Mouse (Mus musculus): ENCODE measurements at regions not wholly inside any gene's neighbourhood (a gene's known extent, or its start where the extent isn't known, plus 50 kb on each side); places are given as distances from the start of the nearest gene placed in this dataset.

DNA sequence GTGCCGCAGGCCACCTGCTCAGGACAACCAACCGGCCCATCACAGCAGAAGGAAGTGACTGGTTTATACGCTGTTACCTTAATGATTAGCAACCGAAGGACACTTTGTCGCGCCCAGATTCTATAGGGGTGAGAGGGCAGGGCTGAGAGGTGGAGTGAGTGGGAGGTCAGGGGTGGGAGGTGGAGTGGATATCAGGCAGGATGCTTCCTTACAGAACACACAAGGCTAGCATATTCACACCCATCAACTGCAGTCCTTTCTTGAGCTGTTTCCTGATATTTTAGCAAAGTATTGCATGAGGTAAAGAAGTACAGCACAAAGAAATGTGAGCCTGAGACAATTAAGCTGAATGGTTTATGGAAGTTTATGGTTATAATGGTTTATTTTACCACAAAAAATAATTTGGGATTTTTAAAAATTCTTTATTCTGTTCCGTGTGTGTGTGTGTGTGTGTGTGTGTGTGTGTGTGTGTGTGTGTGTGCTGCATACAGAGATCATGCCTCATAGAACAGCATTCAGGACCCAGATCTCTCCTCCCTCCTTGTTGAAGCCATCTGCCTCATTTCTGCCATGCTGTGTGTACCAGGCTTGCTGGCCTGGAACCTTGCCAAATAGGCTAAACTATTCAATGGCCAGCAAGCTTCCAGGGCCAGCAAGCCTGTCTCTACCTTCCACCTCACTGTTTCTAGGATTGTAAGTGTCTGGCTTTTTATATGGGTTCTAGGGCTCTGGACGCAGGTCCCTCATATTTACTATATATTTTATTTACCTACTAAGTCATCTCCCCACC lies 190.5 kb downstream of the Prkcq start:
- peak; percentile 74 for DNase-seq

DNA sequence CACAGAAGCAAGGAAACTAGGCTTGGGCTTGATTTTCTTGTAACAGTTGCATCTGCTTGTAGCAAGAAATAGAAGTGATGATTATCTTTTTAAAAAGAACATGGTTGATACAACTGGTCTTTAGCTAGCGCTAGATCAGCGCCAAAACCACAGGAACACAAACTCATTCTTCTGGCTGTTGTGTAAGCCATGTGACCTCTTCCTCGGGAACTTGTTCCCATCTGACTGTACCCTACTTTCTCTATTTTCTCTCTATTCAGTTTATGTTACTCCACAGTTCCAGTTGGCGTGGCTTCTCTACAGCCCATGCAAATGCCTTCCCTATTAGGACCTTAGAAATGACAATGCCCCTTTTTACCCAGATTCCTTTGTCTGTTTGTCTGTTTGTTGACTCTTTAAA lies 187.4 kb downstream of the Prkcq start:
- no peak for DNase-seq

DNA sequence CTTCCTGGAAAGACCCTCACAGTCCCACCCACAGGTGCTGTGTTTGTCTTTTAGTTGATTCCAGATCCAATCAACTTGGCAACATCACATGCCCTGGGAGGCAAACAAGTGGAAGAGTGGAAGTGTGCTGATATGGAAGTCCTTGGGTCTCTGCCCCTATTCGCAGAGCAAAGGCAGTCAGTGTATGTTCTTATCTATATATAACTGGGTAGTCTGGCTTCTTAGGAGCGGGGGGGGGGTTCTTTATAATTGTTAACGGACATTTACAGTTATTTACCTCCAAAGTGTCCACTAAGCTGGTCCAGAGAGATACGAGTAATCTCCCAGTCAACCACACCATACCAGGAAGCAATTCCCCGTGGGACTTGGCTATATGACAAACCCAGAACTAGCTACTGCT lies 184.8 kb downstream of the Prkcq start:
- no peak for DNase-seq

DNA sequence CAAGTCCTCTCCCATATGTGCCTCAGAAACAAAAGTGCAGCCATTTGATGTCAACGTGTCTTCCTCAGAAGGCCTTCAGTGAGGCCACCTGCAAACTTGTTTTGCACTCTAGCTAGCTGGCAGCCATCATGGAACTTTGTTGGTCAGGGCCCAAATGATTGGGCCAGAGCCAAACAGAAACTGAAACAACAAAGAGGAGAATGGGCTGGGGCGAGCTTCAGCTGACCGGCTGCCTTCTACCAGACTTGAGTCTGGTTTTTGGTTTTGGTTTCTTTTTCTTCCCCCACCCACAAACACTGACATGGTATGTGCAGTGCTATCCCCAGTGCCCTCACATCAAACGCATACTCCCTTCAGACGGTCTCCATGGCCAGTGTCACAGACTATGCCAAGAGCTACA lies 183.7 kb downstream of the Prkcq start:
- DNase-seq: no peak
